Mouse (Mus musculus): Measurements from ENCODE around the gene Syk.

Gene Syk

DNA sequence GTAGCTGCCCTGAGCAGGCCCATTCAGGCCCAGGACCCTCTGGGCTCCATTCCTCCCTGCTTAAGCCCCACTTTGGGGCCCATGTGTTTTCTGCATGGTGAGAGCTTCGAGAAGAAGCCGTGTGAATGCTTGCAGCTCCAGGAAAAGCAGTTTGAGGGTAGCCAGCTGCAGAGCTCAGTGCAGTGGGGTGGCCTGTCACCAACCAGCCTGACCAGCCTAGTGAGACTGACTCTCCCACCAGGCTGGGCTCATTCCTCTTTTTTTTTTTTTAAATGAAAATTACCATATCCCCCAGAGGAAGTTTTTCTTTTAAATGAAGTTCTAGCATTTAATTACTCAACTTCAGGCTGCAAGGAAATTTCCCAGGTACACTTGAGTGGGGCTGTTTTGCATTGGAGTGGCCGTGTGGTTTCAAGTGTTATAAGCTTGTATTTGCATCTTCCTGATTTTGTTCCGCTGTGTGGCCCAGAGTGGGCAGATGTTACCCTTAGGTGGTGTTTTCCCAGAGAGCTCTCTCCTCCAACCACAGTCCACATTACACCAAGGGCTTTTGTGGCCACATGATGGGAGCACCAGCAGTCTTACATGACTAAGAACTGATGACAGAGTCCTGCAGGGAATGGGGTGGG, 17.2 kb downstream of the Syk start:
- no peak for DNase-seq (ENCODE audit: low read depth)

DNA sequence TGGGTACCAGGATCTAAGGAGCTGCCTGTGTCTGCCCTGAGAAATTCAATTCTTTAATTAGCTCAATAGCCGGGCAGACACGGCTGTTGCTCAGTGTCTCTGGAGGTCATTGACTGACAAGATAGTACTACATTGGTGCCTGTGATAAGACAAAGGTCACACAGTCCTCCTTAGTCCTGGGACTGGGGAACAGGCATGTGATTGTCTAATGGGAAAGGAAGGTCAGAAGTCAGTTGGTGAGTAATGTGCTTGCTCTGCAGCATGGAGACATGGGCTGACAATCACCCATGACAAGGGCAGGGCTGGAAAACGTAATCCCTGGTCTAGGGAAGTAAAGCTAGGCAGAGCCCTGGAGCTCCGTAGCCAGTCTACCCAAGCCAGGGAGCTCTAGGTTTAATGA, 19.8 kb downstream of the Syk start:
- no peak for DNase-seq (ENCODE audit: low read depth)

DNA sequence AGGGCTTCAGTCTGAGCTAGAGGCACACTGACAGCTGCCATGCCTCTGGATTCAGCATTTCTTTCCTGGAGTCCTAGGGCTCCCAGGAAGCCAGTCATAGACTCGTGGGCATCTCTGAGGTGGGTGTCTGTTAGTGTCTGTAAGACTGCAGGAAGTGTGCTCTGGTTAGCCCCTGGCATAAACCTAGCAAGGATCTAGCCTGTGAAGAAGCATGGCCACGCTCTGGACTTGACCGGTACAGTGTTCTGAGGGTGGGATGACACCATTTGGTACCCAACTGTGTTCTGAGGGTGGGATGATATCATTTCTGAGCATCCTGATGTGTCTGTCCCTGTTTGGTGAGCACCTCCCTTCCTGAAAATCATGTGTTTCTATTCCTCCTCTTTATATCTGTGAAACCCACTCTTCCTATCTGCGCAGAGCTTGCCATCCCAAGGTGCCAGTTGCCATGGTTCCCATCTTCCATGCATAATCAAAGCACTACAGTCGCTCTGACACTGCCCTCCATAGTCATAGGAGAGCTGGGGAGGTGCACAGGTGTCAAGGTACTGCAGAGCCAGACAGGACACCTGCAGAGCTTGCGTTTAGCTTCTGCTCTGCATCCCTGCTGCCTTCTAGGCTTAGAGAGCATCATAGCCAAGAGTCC, 20.9 kb downstream of the Syk start:
- no peak for DNase-seq (ENCODE audit: low read depth)

DNA sequence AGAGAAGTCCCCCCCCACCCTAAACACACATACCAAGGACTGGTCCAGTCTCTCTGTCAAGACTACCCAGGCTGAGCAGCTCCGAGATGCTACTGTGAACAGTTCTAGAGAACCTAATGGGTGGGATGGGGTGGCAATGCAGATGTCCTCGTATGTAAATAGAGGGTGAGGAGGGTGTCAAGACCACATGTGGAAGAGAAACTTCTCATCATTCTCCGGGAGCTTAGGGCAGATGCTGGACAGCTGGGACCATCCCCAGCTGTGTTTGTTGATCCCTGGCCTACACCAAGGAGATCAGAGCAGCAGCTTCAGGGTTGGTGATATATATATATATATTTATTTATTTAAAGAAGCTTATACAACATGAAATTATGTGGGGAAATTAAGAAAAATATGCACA, 22.0 kb downstream of the Syk start:
- no peak for DNase-seq (ENCODE audit: low read depth)

DNA sequence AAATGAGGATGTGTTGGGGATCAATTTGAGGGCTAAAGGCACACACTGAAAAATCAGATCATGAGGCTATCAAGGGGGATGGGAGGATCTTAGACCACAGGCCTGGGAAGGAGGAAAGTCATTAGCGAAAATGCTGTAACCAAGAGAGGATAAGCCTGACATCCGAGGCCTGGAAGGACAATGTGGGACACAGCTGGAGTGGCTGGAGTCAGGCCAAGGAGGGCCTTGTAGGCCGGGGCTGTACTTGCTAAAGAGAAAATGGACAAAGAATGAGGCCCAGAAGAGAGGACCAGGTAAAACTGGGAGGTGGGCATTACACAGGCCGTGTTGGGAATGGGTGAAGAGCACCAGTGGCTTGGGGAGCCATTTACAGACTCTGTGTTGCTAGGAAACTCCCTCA, 22.9 kb downstream of the Syk start:
- no peak for DNase-seq (ENCODE audit: low read depth)

DNA sequence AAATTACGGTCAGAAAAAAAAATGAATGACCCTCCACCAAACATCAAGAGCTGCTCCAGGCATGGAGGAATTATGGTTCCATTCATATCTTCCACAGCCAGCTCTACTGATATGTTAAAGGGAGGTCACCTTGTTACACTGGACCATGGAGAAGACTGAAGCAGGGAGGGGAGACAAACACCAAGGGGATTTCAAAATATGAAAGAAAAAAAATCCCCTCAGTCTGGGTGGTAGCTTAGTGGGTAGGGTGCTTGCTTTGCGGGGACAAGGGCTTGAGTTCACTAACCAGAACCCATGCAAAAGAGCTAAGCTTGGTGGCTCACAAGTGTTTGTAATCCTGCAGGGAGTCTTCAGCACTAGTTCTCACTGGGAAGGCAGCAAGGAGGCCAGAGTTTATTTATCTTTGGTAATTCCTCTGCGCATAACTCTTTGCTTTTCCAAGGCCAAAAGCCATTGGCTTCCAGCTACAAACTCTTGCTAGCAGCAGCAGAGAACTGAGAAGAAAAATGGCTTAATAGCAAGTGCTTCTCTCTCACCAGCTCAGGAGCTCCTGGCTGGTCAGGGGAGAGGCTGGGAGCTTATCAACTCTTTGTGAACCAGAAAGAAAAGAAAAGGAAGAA, 23.8 kb downstream of the Syk start:
- no peak for DNase-seq (ENCODE audit: low read depth)

DNA sequence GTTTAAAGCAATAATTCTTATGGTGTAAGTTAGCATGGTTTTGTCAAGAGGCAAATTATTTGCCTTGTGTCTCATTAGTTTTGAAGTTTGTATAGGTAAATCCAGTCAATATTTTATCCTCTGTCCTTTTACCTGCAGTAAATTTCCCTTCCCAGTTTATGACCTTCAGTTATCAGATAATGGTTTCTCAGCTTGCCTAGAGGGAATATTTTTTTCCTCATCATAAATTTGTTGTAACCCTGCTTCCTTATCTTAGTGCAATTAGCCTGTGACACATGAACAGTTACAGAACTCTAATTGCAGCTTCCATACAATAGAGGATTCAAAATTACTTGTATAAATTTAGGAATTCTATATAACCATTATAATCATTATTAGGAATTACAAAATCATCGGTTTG, 25.0 kb downstream of the Syk start:
- no peak for DNase-seq (ENCODE audit: low read depth)

DNA sequence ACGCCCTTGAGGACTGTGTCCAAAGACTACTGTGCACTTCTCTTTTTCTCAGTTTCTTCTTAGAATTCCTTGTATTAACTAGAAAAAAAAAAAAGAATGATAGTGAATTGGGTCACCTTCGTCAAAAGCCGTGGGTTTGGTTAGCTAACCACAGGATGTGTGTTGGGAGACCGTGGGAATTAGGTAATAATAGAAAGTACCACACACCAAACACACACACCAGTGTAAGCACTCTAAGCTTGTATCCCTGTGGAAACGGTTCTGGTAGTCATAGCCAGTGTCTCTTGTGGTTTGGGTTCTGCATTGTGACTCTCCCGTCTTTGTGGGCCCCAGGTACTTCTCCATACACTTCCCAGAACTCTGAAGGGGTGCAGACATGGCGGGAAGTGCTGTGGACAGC, 27.5 kb downstream of the Syk start:
- DNase-seq (ENCODE audit: low read depth), result peak; percentile 40

DNA sequence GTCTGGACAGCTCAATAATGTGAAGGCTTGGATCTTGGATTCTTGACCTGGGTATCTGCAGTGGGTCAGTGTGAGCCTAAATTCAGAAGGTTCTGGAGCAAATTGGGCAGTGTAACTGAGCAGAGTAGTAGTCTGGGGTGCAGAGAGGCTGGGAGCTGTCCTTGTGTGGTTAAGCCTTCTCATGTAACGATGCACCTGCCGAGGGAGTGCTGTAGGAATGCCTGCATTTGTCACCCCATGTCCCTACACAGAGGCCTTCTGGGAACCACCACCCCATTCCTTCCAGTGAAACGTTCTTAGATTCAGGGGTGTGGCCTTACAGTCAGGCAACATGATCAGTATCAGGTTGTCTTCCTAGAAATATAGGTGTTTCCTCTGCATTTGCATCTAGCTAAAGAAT, 30.3 kb downstream of the Syk start:
- no peak for DNase-seq (ENCODE audit: low read depth)

DNA sequence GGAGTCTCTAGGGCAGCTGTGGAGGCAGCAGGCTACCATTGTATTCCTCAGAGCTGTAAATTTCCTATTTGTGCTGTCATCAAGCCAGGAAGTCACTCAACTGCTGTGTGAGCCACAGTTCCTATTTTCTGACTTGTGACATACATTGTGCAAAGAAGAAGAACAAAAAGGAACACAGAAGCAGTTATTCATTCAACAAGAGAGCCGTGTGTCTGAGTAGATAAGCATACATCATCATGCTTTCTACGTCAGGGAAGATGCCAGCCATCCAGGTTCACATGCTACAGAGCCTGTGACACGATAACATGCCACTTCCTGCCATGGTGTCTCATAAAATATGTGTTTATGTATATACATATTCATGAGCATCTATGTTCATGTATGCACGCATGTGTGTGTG, 32.1 kb downstream of the Syk start:
- DNase-seq (ENCODE audit: low read depth), result peak; percentile 61

DNA sequence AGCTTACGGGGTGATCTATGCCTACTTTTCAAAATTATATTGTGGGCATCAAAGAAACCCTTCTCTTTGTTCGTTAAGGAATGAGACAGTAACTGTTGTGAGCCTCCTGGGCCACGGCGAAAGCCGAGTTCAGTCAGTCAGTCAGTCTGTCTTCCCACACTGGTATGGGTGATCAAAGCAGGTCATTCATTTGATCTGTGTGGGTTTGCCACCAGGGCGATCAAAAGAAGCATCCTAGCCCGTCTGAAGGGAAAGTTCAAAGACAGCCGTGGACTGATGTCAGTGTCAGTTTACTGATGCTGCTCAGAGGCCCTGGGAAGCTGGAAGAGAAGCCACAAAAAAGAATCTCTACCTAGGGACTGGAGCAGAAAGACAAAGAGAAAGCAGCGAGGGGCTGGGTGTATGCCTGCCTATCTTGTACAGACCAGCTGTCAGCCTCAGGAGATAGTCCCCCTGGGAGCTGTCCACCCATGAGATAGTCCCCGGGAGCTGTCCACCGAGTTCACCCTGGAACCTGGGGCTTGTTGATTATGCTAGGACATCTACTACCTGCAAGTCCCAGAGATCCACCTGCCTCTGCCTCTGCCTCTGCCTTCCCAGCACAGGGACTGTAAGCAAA, 34.2 kb downstream of the Syk start:
- no peak for DNase-seq (ENCODE audit: low read depth)

DNA sequence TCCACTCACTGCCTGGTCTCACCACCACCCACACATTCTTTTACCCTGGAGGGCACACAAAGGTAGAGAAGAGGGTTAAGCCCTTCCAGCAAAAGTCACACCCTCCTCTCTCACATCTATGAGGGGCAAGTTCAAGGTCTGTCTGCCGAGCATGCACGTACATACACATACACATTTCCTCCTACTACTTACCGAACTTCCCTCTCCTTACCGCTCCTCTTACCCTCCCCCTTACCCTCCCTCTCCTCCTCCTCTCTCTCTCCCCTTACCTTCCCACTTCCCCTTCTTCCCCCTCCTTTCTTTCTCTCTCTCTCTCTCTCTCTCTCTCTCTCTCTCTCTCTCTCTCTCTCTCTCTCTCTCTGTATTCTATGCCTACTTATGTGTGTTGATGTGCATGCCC, 35.6 kb downstream of the Syk start:
- peak; percentile 36 for DNase-seq (ENCODE audit: low read depth)

DNA sequence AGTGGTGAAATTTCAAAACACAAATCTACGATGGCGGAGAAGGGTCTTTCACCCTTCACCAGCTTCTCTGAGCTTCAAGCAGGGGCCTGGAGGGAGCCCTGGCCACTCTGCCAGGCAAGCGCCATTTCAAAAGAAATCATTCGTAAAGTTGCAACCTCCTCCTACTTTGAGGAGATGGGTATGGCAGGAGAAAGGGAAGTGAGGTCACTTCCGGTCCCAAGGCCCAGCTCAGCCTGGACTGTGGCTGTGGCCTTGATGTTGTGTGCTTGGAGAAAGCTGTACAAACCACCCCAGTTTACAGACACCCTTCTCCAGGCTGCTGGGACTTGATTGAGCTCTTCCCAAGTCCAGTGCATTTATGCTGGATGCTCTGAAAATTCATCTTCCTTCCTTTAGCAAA, 36.5 kb downstream of the Syk start:
- DNase-seq (ENCODE audit: low read depth), result peak; percentile 71

DNA sequence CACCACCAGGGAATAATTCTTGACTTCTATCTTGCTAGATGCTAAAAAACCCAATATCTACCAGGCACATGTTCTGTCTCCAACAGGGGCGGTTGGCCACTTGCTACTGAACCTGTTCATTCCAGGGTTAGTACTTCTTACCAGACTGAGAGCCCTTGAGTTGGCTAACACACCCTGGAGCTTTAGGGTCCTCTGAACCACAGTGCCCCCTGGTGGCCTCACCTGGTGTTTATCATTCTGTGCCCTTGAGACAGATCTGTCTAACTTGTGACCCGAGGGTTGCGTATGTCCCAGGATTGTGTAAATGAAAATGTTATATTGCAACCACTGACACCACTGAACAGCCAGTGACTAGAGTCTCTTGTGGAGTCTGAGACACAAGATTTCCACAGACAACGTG, 41.1 kb downstream of the Syk start:
- DNase-seq (ENCODE audit: low read depth), result peak; percentile 85

DNA sequence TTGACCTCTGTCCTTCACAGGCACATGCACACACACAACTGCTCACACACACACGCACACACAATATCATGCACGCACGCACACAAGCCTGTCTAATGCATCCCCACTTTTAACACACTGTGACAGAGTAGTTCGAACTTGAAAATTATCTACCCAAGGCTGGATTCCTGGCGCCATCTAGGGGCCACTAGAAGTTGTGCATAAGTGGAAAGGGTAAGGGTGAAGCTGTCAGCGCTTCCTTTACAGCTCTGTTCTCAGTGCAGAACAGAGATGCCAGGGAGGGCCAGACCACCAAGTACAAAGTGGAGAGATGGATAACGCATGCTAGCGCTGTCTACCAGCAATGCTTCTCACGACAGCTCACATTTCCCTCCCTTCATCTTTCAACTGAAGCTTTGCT, 45.6 kb downstream of the Syk start:
- DNase-seq (ENCODE audit: low read depth), result peak; percentile 73

DNA sequence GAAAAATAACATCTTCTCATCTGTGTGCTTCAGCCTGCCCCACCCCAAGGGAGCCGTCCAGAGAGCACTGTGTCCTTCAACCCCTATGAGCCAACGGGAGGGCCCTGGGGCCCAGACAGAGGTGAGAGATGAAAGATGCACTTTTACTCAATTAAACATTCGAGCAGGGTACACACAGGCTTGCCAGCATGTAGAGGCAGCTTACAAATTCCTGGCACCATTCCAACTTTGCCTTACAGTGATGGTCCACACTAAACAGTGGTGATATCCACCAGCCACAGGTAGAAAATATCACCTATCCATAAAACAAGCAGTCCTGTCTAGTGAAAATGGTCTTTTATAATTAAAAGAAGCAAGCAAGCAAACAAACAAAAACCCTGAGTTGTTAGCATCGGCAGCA, 48.7 kb downstream of the Syk start:
- no peak for DNase-seq (ENCODE audit: low read depth)

DNA sequence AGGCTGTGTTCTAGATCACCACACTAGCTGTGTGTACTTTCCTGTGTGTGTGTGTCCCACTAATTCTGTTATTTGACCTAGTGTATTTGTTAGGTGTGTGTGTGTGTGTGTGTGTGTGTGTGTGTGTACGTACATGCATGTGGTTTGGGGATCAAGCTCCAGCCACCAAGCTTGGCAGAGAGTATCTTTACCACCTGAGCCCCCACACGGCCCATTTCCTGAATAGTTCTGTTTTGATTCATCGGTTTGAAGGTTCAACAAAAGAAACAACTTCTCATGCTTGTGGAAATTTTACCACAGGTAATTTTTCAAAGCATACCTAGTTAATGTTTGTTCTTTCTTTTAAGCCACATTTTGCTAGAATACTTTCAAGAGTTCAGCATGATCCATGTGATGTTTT, 52.5 kb downstream of the Syk start:
- no peak for DNase-seq (ENCODE audit: low read depth)

DNA sequence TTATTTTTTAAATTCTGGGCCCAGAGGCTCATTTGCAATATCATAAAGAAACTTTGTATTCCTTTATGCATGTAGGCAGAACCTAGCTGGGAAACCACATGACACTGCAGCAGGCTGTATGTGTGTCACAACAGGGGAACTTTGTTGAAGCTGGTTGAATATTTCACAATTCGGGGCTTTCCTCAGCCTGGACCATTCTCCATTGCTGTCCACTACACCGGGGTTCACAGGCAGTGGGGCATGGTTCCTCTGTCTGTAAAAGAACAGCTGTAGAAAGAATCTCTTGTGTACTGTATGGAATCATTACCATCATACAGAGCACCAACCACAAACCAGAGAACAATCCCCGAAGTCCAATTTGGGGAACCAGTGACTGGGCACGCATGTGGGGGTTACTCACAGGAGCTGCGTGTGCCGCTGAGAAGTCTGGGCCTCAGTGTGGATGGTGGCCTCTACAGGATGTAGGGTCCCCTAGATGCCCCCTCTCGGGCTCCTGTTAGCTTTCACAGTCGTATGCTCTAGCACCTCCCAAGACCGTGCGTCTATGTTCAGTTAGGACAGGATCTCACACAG, 53.3 kb downstream of the Syk start:
- peak; percentile 71 for DNase-seq (ENCODE audit: low read depth)

DNA sequence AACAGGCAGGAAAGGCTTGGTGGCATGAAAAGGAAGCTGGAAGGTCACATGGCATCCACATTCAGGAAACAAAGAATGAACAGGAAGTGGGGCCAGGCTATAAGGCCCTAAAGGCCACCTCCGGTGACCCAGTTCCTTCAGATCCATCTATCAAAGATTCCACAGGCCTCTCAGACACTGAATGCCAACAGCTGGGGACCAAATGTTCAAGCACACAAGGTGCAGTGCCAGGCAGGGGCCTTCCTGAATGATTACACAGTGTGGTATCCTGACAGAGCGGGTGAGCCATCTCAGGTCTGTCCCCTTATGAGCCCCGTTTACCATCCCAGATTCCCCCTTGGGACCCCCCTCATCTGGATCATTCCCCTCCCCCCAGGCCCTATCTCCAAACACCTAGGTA, 63.6 kb downstream of the Syk start:
- DNase-seq (ENCODE audit: low read depth), result peak; percentile 14

DNA sequence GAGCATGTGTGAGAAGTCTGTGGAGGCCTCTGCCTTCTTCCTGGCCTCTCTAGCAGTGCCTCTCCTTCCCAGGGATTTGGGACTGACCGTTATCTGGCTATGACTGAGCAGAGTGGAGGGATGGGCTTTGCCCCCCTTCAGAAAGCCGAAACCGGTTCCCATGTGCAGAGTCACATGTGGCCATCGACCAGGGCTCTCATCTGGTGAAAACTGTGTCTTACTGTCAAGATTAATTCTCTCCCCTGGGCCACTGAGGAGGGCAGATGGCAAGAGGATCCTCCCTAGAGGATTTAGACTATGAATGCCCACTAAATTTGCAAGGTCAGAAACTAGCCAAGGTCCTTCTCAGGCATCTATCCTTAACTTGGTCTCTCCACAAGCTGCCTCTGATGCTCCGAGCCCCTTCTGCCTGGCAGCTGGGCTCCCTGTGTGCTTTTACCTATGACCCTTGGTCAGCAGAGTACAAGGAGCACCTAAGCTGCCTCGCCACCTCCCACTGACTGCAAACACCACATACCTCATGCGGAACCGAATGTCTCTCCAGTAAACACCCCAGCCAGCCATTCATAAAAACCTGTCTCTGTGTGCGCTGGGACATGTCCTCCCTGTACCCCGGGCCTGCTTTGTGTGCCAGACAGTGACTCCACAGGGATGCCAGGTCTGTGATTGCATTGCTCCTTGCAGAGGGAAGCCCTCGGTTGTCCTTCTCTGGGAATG, 65.2 kb downstream of the Syk start:
- DNase-seq (ENCODE audit: low read depth), result no peak

DNA sequence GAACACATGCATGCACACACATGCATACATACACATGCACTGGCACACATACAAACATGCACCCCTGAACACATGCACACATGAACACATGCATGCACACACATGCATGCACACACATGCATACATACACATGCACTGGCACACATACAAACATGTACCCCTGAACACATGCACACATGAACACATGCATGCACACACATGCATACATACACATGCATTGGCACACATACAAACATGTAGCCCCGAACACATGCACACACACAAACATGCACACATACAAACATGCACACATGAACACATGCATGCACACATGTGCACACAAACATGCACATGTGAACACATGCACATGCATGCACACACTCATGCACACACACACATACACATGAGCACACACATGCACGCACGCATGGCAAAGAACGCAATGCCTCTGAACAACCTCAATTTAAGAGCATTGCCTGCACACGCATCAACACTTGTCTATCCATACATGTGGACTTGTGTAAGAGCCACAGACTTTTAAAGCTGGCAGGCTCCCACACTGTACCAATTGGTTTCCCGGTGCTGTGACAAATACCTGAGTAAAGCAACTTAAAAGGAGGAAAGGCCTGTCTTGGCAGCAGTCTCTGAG, 66.9 kb downstream of the Syk start:
- DNase-seq (ENCODE audit: low read depth), result no peak

Measured in 416B (cell line).